Mouse (Mus musculus): ENCODE measurements around the gene Gnl1. TPM values are rescaled to one million over a fixed set of nuclear protein-coding genes. Genes with fewer than 3 reads are reported as not detected.
"Not testable (repeated sequence)": the region's sequence is repeated elsewhere in the genome, so short reads cannot be mapped to it uniquely, and the experiment has no call there.

Gene Gnl1
- polyA plus RNA-seq, 1 experiment from 2014 or later = 62.6 TPM

- H3K9ac ChIP-seq = peak overlapping the region; percentile 20; the same call in 1 of the 2 replicates
- H3K27ac ChIP-seq = no peak overlapping the region
- H3K4me3 ChIP-seq = no peak overlapping the region
- peaks cover 28% of the 10 kb centered on the region for H3K4me1 ChIP-seq
- H3K27me3 ChIP-seq (replicated peaks) = no peaks in the 10 kb centered on the region
- no peak for ATAC-seq (replicated peaks)
- H3K9me3 ChIP-seq = no peaks in the 10 kb centered on the region
- 48% methylated on average over 12 of the region's 12 CpGs for WGBS
- no peaks in the 10 kb centered on the region for H3K36me3 ChIP-seq (replicated peaks)
- 0 out of 2 replicates have a peak overlapping the region, but pooled peaks have one; percentile 6 for H3K4me2 ChIP-seq
These were observed 18.3 kb downstream of the Gnl1 start for GRCm38 (mm10) chr17:35997713-35998510.

- WGBS = 86% methylated on average over 6 of the region's 6 CpGs
- no peak for ATAC-seq (replicated peaks)
- H3K4me1 ChIP-seq = peaks cover 25% of the 10 kb centered on the region
- H3K27me3 ChIP-seq (replicated peaks) = no peaks in the 10 kb centered on the region
- no peak overlapping the region for H3K9ac ChIP-seq
- H3K27ac ChIP-seq = no peak overlapping the region
- H3K4me3 ChIP-seq = no peak overlapping the region
- no peaks in the 10 kb centered on the region for H3K9me3 ChIP-seq
- no peak overlapping the region for H3K4me2 ChIP-seq
- no peaks in the 10 kb centered on the region for H3K36me3 ChIP-seq (replicated peaks)
These were observed 19.1 kb downstream of the Gnl1 start for GRCm38 (mm10) chr17:35998545-35999305.

DNA sequence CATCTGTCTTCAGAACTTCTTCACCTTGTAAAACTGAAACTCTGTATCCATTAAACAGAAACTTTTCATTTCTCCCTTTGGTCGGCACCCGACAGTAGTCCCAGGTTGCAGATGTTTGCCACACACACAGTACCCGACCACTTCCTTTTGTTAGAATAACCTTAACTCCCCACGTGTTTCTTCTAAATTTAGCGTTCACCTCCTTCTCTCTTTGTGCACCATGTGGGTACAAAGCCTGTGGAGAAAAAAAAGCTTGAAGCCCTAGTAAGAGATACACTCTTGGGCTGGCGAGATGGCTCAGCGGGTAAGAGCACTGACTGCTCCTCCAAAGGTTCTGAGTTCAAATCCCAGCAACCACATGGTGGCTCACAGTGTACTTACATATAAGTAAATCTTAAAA, 19.7 kb downstream of the Gnl1 start:
- H3K27ac ChIP-seq = no peak overlapping the region
- no peak for ATAC-seq (replicated peaks)
- WGBS = 90% methylated on average over 7 of the region's 7 CpGs
- H3K36me3 ChIP-seq (replicated peaks) = no peaks in the 10 kb centered on the region
- no peak overlapping the region for H3K4me3 ChIP-seq
- H3K4me2 ChIP-seq = no peak overlapping the region
- no peaks in the 10 kb centered on the region for H3K27me3 ChIP-seq (replicated peaks)
- H3K9ac ChIP-seq = no peak overlapping the region
- H3K4me1 ChIP-seq = peaks cover 24% of the 10 kb centered on the region
- no peaks in the 10 kb centered on the region for H3K9me3 ChIP-seq

DNA sequence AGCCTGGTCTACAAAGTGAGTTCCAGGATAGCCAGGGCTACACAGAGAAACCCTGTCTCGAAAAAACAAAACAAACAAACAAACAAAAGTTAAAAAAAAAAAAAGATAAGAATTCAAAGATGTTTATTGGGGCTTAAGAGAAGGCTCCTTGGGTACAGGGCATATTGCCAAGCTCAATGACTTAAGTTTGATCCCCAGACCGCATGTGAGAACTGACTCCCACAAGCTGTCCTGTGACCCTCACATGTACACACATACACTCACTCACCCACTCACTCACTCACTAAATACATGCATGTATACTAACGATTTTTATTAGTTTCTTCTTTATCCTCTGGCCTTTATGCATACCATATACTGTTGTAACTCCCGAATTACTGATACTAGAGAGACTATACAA, 20.7 kb downstream of the Gnl1 start:
- H3K4me1 ChIP-seq = peaks cover 22% of the 10 kb centered on the region
- no peaks in the 10 kb centered on the region for H3K36me3 ChIP-seq (replicated peaks)
- 95% methylated on average over 4 of the region's 4 CpGs for WGBS
- H3K27me3 ChIP-seq (replicated peaks) = no peaks in the 10 kb centered on the region
- ATAC-seq (replicated peaks) = no peak
- no peak overlapping the region for H3K4me3 ChIP-seq
- no peak overlapping the region for H3K27ac ChIP-seq
- no peak overlapping the region for H3K9ac ChIP-seq
- no peaks in the 10 kb centered on the region for H3K9me3 ChIP-seq
- no peak overlapping the region for H3K4me2 ChIP-seq

DNA sequence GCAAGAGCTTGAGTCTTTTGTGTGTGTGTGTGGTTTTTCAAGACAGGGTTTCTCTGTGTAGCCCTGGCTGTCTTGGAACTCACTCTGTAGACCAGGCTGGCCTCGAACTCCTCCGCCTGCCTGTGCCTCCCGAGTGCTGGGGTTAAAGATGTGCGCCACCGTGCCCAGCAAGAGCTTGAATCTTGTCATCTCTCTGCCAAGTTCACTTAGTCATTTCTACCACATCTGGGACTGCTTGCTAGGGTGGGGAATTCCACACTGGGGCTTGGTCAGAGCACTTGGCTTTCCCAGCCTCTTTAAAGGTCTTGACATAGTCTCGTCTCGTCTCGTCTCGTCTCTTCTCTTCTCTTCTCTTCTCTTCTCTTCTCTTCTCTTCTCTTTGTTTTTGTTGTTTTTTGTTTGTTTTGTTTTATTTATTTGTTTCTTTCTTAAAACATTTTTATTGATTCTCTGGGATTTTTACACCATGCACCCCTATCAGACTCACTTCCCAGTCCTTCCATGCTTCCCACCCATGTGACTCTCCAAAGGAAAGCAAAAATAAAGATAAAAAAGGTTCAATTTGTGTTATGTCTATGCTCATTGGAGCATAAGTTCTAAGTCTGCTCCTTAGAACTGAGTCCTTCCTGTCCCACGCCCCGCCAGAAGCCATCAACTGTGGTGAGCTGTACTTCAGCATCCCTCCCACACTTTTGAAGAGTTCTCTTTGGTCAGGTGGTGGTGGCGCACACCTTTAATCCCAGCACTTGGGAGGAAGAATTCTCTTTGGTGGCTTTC, 21.7 kb downstream of the Gnl1 start:
- H3K27me3 ChIP-seq (replicated peaks) = no peaks in the 10 kb centered on the region
- H3K4me2 ChIP-seq = no peak overlapping the region
- peaks cover 14% of the 10 kb centered on the region for H3K4me1 ChIP-seq
- H3K9ac ChIP-seq = no peak overlapping the region
- no peaks in the 10 kb centered on the region for H3K9me3 ChIP-seq
- H3K4me3 ChIP-seq = no peak overlapping the region
- ATAC-seq (replicated peaks) = no peak
- H3K36me3 ChIP-seq (replicated peaks) = no peaks in the 10 kb centered on the region
- no peak overlapping the region for H3K27ac ChIP-seq
- WGBS = 96% methylated on average over 12 of the region's 12 CpGs

GRCm38 (mm10) chr17:36001966-36002365, 22.3 kb downstream of the Gnl1 start:
- H3K36me3 ChIP-seq (replicated peaks) = no peaks in the 10 kb centered on the region
- no peaks in the 10 kb centered on the region for H3K27me3 ChIP-seq (replicated peaks)
- H3K9me3 ChIP-seq = no peaks in the 10 kb centered on the region
- H3K4me3 ChIP-seq = no peak overlapping the region
- H3K4me2 ChIP-seq = no peak overlapping the region
- H3K9ac ChIP-seq = no peak overlapping the region
- H3K4me1 ChIP-seq = peaks cover 12% of the 10 kb centered on the region
- no peak overlapping the region for H3K27ac ChIP-seq
- no peak for ATAC-seq (replicated peaks)
- 97% methylated on average over 6 of the region's 6 CpGs for WGBS

DNA sequence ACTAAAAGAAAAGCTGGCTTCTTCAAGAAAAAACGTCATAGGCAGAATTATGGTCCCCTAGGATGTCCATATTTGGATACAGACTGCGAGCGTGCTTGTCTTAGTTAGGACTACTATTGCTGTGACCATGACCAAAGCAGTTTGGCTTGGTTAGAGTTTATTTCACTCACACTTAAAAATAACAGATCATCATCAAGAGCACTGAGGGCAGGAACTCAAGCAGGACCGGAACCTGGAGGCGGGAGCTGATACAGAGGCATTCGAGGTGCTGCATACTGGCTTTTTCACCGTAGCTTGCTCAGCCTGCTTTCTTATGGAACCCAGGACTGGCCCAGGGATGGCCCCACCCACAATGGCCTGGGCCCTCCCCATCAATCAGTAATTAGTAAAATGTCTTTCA, 23.7 kb downstream of the Gnl1 start:
- no peaks in the 10 kb centered on the region for H3K27me3 ChIP-seq (replicated peaks)
- no peaks in the 10 kb centered on the region for H3K36me3 ChIP-seq (replicated peaks)
- ATAC-seq (replicated peaks) = no peak
- H3K4me2 ChIP-seq = no peak overlapping the region
- no peaks in the 10 kb centered on the region for H3K9me3 ChIP-seq
- H3K4me1 ChIP-seq = 0 out of 2 replicates have a peak, but pooled peaks cover 1% of the 10 kb centered on the region
- no peak overlapping the region for H3K9ac ChIP-seq
- H3K27ac ChIP-seq = no peak overlapping the region
- no peak overlapping the region for H3K4me3 ChIP-seq
- WGBS = 93% methylated on average over 7 of the region's 7 CpGs

DNA sequence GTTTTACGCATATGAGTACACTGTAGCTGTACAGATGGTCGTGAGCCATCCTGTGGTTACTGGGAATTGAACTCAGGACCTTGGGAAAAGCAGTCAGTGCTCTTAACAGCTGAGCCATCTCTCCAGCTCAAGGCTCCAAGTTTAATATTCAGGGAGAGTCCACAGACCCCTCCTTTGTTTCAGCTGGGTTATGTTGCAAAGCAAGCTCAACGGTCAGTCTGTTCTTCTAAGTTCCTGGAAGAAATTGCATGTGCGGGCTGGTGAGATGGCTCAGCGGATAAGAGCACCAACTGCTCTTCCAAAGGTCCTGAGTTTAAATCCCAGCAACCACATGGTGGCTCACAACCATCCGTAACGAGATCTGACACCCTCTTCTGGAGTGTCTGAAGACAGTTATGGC, 24.8 kb downstream of the Gnl1 start:
- H3K4me1 ChIP-seq; H3K9me3 ChIP-seq; H3K27me3 ChIP-seq (replicated peaks); H3K36me3 ChIP-seq (replicated peaks); H3K4me3 ChIP-seq; H3K4me2 ChIP-seq; H3K9ac ChIP-seq; H3K27ac ChIP-seq; ATAC-seq (replicated peaks): not testable (repeated sequence)
- WGBS = 94% methylated on average over 7 of the region's 7 CpGs

DNA sequence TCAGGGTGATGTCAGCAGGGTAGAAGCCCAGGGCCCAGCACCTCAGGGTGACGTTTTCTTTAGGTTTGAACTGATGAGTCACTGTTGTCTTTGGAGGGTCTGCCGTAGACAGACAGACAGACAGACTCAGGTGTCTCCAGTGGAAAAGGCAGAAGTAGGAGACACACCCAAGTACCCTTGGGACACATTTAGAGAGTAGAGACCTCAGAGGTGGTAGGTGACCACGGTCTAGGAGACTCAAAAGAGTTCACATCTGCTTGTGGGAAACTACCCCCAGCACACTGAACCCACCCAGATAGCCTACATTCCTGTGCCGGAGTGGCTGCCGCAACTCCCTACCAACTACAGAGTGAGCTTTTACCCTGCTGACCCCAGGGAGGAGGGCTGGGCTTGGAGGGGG, 35.3 kb downstream of the Gnl1 start:
- WGBS = 96% methylated on average over 5 of the region's 5 CpGs
- ATAC-seq (replicated peaks) = no peak
- H3K4me1 ChIP-seq = no peaks in the 10 kb centered on the region
- no peak overlapping the region for H3K27ac ChIP-seq
- no peak overlapping the region for H3K4me2 ChIP-seq
- no peaks in the 10 kb centered on the region for H3K9me3 ChIP-seq
- H3K36me3 ChIP-seq (replicated peaks) = peaks cover 11% of the 10 kb centered on the region; the same call in 1 of the 2 replicates
- no peak overlapping the region for H3K9ac ChIP-seq
- H3K27me3 ChIP-seq (replicated peaks) = no peaks in the 10 kb centered on the region
- H3K4me3 ChIP-seq = no peak overlapping the region

DNA sequence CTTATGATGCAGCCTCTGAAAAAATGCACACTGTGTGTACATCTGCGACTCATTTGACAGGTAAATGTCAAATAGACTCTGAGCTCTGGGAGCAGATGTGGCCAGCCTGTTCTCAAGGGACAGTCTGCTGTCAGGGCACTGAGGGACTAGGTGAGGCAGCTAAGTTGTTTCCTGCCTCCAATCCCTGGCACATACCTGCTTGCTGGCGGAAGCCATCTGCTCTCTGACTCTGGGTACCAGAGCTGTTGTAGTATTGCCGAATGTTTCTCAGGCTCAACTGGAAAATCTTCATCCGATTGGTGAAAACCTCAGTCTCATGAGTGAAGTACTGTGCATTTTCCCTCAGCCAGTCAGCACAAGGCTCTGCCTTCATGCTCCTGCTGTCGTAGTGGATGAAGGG, 37.4 kb downstream of the Gnl1 start:
- Histone ChIP-seq H3K4me2 (no peak overlapping the region), H3K4me3 (no peak overlapping the region), H3K4me1 (no peaks in the 10 kb centered on the region), H3K9ac (no peak overlapping the region), H3K36me3 (replicated peaks) (peaks cover 11% of the 10 kb centered on the region; the same call in 1 of the 2 replicates), H3K9me3 (no peaks in the 10 kb centered on the region), H3K27me3 (replicated peaks) (no peaks in the 10 kb centered on the region), H3K27ac (no peak overlapping the region)
- 98% methylated on average over 5 of the region's 5 CpGs for WGBS
- no peak for ATAC-seq (replicated peaks)

DNA sequence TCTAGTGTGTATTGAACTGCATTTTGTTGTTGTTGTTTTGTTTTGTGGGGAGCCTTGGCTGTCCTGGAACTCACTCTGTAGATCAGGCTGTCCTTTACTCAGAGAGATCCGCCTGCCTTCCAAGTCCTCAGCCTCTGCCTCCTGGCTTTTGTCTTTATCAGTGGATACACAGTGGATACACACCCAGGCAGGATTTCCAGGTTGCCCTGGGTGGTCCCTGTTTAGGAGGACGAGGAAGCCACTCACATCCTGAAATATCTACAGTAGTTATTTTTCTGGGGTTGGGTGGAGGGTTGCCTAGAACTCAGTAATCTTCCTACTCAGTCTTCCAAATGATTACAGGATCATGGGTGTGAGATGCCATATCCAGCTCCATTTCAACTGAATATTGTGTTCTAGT, 39.3 kb downstream of the Gnl1 start:
- Histone ChIP-seq H3K4me1 (no peaks in the 10 kb centered on the region), H3K9ac (no peak overlapping the region), H3K4me3 (no peak overlapping the region), H3K4me2 (no peak overlapping the region), H3K27ac (no peak overlapping the region), H3K9me3 (no peaks in the 10 kb centered on the region), H3K27me3 (replicated peaks) (no peaks in the 10 kb centered on the region), H3K36me3 (replicated peaks) (peaks cover 11% of the 10 kb centered on the region; the same call in 1 of the 2 replicates)
- ATAC-seq (replicated peaks) = no peak
- 76% methylated on average over 2 of the region's 2 CpGs for WGBS

DNA sequence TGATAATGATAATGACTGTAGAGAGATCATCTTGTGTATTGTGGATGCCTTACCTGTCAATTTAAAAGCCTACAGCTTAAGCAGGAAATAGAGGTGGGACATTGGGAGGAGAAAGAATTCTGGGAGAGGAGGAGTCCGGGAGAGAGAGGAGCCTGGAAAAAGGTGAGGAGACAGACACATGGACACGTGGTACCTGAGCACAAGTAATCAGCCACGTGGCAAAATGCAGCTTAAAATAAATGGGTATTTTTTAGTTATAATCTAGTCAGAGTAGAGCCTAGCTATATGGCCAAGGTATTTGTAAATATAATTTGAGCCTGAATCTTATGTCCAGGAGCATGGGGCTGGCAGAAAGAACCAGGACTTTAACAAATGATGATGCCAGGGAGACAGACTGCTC, 39.9 kb downstream of the Gnl1 start:
- WGBS = 81% methylated on average over 3 of the region's 3 CpGs
- no peak overlapping the region for H3K27ac ChIP-seq

More for the DNA sequence above, 39.9 kb downstream of the Gnl1 start:
- H3K4me1 ChIP-seq = no peaks in the 10 kb centered on the region
- H3K36me3 ChIP-seq (replicated peaks) = peaks cover 6% of the 10 kb centered on the region; the same call in 1 of the 2 replicates
- no peaks in the 10 kb centered on the region for H3K9me3 ChIP-seq
- no peak overlapping the region for H3K4me2 ChIP-seq
- no peaks in the 10 kb centered on the region for H3K27me3 ChIP-seq (replicated peaks)
- no peak overlapping the region for H3K4me3 ChIP-seq
- ATAC-seq (replicated peaks) = no peak
- H3K9ac ChIP-seq = no peak overlapping the region
